Mouse (Mus musculus) cerebellum, adult 8-10 months (tissue): ENCODE data around the gene Vmn1r48.
"Not testable (repeated sequence)": the region's sequence is repeated elsewhere in the genome, so short reads cannot be mapped to it uniquely, and the experiment has no call there.

Source experiments
- DNase-seq: peaks from one replicate; pipeline ENCODE4 v3.0.0; 2022

The Vmn1r48 gene

GRCm38 (mm10) chr6:90036741-90037140, at the start of gene Vmn1r48:
Gene Vmn1r48, minus strand, starts transcription at chr6:90036841.
- DNase-seq: not testable (repeated sequence)

GRCm38 (mm10) chr6:90078406-90078805, 41.8 kb upstream of the Vmn1r48 start, which contains the start of gene Vmn1r49:
Gene Vmn1r49, minus strand, starts transcription at chr6:90078506.
- no peak for DNase-seq

GRCm38 (mm10) chr6:90015847-90016246, 20.8 kb downstream of the Vmn1r48 start, which contains the start of gene Vmn1r47:
Gene Vmn1r47, plus strand, starts transcription at chr6:90016147.
- DNase-seq: not testable (repeated sequence)

- no peak for DNase-seq
Observed at GRCm38 (mm10) chr6:89985989-89986388, 50.7 kb downstream of the Vmn1r48 start.
